Mouse (Mus musculus) ovary, postnatal 36 days (tissue): ENCODE data around the gene Rbms3.
A peak's percentile ranks its signal among the peaks of the same experiment; 100 is the strongest.

Experiments
- DNase-seq: peaks from one replicate; pipeline ENCODE4 v3.0.0; 2022; ENCODE audit warnings: low spot score, mixed read lengths

The Rbms3 gene

GRCm38 (mm10) chr9:117476753-117477152 is 153.0 kb downstream of the Rbms3 start:
- DNase-seq: no peak

GRCm38 (mm10) chr9:117452816-117453215 is 176.9 kb downstream of the Rbms3 start:
- no peak for DNase-seq

- no peak for DNase-seq
Measured at GRCm38 (mm10) chr9:117442611-117443010, 187.1 kb downstream of the Rbms3 start.

- DNase-seq: no peak
Measured at GRCm38 (mm10) chr9:117435856-117436255, 193.9 kb downstream of the Rbms3 start.

GRCm38 (mm10) chr9:117430670-117431069 is 199.0 kb downstream of the Rbms3 start:
- DNase-seq: no peak

GRCm38 (mm10) chr9:117429217-117430105 is 200.3 kb downstream of the Rbms3 start:
- no peak for DNase-seq

- no peak for DNase-seq
Measured at GRCm38 (mm10) chr9:117423259-117423658, 206.5 kb downstream of the Rbms3 start.

- no peak for DNase-seq
Measured at GRCm38 (mm10) chr9:117419874-117420485, 209.7 kb downstream of the Rbms3 start.

GRCm38 (mm10) chr9:117413181-117413580 is 216.5 kb downstream of the Rbms3 start:
- no peak for DNase-seq

GRCm38 (mm10) chr9:117412584-117412983 is 217.1 kb downstream of the Rbms3 start:
- DNase-seq: no peak

GRCm38 (mm10) chr9:117404621-117405020 is 225.1 kb downstream of the Rbms3 start:
- no peak for DNase-seq

GRCm38 (mm10) chr9:117400262-117400671 is 229.4 kb downstream of the Rbms3 start:
- no peak for DNase-seq

- no peak for DNase-seq
Measured at GRCm38 (mm10) chr9:117397071-117397470, 232.6 kb downstream of the Rbms3 start.

- no peak for DNase-seq
Measured at GRCm38 (mm10) chr9:117396586-117396985, 233.1 kb downstream of the Rbms3 start.

GRCm38 (mm10) chr9:117393626-117394525 is 235.8 kb downstream of the Rbms3 start:
- DNase-seq: peak; percentile 35

- DNase-seq: no peak
Measured at GRCm38 (mm10) chr9:117388024-117388423, 241.7 kb downstream of the Rbms3 start.

- no peak for DNase-seq
Measured at GRCm38 (mm10) chr9:117380876-117381275, 248.8 kb downstream of the Rbms3 start.

GRCm38 (mm10) chr9:117380076-117380475 is 249.6 kb downstream of the Rbms3 start:
- DNase-seq: no peak

- no peak for DNase-seq
Measured at GRCm38 (mm10) chr9:117379448-117379983, 250.2 kb downstream of the Rbms3 start.

- no peak for DNase-seq
Measured at GRCm38 (mm10) chr9:117378131-117378890, 251.4 kb downstream of the Rbms3 start.

GRCm38 (mm10) chr9:117375776-117376175 is 253.9 kb downstream of the Rbms3 start:
- DNase-seq: no peak
